Mouse (Mus musculus) hindlimb bud, embryonic 11.5 days (tissue): ENCODE data around the gene Myadml2.

ENCODE experiments used
- DNase-seq: peaks from one replicate; pipeline ENCODE4 v3.0.0-alpha.2; 2012; ENCODE audit warnings: low read depth, low spot score; ENCODE audit errors: extremely low spot score

The Myadml2 gene

DNA sequence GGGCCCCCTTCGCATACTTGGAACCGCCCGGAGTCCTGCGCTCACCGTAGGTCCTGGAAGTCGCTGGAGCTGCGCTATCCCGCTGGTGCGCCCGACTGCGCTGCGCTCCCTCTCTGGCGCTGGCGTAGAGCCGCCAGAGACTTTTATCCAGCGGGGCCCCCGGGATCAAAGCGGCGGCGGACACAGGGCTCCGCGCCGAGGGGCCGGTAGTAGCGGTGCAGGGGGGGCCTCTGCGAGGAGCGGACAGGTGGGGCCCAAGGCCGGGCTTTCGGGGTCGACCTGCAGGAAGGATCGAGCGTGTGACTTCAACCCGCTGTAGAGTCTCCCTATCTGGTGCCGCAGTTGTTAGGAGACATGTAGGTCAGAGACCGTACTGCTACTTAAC, 13.1 kb upstream of the Myadml2 start, which contains the start of gene Notum:
Gene Notum (minus strand): TSS at position 100 of the 385 bp plus-strand sequence.
- no peak for DNase-seq

DNA sequence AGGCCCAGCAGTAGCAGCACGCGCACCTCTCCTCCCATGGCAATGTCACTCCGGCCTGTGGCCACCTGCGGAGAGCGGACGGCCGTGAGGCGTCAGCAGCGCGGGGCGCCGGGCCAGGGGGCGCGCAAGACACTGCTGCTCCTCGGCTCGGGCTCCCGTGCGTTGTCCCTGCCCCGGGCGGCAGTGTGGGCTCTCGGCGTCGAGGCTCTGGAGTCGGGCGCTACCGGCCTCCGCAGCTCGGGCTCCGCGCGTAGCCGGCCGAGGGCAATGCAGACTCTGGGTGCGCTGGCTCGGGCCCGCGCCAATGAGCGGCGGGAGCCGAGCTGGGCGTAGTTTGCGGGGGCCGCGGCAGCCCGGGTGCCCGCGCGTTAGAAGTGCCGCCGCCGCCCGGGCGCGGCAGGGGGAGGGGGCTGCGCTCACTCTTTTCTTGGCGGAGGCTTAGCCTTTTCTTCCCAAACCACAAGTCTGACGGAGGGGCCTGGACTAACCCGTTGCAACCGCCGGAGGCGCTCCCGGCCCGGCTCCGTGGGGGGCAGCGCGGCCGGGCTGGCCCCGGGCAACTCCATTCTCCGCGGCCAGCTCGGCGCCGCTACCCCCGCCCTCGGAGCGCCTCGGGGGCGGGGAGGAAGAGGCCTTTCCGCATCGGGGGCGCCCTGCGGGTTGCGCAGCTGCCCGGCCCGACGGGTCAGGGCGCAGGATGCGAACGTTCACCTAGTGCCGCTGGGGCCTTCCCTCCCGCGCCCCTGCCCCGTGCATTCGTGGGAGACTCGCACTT, 12.5 kb upstream of the Myadml2 start:
- no peak for DNase-seq

- DNase-seq: no peak
Observed at GRCm38 (mm10) chr11:120659509-120660300, 11.7 kb upstream of the Myadml2 start.

DNA sequence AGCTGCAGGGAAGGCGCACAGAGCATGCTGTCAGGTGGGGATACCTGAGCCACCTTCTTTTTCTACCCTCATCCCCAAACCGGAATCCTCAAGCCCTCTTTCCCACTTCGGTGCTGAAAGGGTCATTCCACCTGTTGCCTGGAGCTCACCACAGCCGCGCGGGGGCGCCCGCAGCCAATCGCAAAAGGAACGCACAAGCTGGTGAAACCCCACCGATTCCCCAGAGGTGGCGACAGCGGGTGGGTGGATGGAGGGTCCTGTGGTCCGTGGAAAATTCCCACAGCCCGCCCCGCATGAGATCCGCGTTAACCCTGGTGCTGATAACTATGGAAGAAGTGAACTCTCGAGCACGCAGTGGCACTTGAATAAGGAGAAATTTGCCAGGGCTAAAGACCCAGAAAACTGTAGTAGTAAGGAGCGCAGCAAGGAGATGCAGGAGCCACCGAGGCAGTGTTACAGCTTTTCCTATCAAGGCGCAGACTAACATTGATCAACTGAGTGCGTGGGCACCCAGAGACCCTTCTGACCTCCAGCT, 11.0 kb upstream of the Myadml2 start:
- DNase-seq: no peak

DNA sequence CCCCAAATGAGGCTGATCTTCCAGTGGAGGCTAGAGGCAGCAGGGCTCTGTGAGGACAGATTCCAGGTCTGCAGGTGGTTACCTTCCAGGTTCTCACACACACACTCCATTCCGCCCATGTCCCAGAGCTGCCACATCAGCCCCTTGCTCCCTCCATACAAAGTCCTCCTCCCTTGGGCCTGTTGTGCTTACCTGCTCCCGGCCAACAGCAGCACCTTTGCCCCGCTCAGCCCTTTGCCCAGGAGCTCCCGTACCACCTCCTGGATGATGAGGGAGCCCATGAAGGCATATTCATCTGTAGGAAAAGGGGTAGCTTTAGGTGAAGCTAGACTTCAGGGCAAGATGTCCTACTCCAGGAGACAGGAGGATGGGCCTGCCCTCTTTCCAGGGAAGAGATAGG, 9.3 kb upstream of the Myadml2 start:
- no peak for DNase-seq

GRCm38 (mm10) chr11:120654741-120655140, 6.8 kb upstream of the Myadml2 start:
- DNase-seq: no peak

DNA sequence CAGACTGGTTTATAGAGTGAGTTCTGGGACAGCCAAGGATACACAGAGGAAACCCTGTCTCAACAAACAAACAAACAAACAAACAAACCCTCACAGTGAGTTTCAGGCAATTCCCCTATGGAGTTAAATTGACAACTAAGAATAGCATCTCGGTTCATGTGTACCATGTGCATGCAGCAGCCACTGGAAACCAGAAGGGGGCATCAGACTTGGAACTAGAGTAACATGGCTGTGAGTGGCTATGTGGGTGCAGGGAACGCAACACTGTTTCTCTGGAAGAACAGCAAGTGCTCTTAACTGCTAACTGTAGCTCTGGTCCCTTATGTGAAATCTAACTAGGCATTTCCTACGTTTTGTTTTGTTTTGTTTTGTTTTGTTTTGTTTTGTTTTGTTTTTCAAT, 3.9 kb upstream of the Myadml2 start:
- no peak for DNase-seq

- DNase-seq: no peak
Observed at GRCm38 (mm10) chr11:120647047-120647830, 719 bp downstream of the Myadml2 start.

DNA sequence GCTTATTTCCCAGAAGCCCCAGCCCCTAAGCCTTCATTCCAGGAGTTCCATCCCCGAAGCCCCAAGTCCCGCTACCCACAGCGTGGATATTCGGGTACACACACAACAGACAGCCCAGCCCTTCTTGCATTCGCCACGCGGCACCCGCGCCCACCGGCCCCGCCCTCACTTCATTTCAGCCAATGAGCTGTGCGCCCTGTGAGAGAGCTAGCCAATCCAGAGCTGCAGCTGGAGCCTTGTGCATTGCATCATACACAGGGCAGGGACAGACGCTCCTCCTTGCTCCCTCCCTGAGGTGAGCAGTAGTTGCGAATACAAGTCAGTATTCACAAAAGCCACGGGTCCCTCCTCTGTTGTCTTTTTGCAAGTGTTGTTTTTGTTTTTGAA, 4.4 kb downstream of the Myadml2 start, which contains the start of gene Pycr1:
Gene Pycr1 (minus strand): TSS at position 169 of the 387 bp plus-strand sequence.
- peak; percentile 79 for DNase-seq

GRCm38 (mm10) chr11:120642939-120643600, 4.9 kb downstream of the Myadml2 start:
- DNase-seq: no peak

DNA sequence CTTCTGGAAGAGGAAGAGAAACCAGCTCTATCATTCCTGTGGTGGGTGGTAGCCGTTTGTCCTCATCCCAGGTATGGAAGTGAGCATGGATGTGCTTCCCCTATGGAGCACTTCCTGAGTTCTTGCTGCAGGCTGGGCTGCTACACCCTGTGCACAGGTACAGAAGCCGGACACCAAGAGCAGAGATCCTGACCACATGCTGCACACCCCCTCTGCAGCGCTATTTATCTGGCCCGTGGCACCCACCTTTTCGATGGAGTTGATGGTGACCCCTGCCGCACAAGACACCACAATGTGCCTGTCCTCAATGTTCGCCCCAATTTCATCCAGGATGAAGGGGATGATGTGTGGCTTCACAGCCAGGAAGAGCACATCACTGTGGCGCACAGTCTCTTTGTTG, 6.1 kb downstream of the Myadml2 start:
- DNase-seq: no peak

DNA sequence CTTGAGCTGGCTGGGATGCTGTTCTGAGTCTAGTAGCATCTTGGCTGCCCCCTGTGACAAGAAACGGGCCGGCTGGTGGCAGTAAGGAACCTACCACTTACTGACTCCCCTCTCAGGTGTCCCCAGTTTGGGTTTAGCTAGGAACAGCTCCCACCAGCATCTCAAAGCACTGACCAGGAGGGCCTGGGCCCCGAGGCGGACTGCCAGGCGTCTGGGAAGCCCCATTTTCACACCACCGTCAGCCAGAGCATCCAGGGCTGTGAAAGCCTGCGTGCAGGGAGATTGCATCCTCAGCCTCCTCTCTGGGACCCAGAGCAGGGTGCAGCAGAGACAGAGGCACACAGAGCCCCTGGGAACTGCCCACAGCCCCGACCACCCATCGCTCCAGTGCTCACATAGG, 6.7 kb downstream of the Myadml2 start:
- no peak for DNase-seq

DNA sequence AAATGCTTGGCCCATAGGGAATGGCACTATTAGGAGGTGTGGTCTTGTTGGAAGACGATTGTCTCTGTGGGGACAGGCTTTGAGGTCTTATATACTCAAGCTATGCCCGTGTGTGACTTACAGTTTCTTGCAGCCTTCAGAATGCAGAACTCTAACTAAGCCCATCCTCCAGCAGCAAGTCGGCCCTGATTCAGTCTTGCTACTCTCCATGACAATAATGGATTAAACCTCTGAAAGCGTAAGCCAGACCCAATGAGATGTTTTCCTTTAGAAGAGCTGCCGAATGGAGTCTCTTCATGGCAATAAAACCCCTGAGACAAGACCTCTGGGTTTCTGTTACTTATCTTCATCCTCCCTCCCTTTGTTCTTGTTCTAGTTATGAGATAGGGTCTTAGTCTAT, 13.1 kb downstream of the Myadml2 start:
- DNase-seq: no peak

DNA sequence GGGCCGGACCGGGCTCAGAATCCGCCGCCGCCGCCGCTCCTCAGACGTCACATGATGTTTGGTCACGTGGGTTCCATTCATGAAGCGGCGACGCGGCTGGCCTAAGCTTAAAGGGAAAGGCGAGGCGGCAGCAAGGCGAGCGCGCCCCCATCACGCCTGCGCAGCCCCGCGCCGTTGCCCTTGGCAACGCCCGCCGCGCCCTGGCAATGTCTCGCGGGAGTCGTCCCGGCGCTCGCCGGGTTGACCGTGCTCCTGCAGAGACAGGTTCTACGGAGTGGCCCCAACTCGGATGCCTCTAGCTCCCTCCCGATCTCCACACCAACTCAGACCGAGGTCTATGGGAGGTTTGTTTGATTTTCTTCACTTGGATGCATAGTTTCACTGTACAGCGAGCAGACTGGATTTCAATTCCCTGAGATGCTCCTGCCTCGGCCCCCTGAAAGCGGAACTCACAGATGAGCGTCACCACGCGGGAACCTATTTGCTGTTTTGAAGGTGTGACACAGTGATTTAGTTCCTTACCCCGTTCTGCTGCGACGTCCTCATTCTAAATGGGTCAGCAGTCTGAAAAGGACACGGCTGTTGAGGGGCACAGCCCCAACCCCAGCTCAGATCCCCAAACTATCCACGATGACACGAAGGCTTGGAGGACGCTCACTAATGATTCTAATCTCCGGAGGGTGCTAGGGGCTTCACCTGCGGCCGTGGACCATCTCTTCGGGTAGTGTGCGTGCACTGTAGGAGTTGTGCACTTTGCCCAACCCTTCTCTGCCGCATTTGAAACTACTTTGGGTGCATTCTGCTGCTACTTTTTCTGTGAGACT, 14.2 kb downstream of the Myadml2 start, which contains the start of gene Mafg:
Gene Mafg (minus strand): TSS at position 81 of the 824 bp plus-strand sequence.
- peak; percentile 75 for DNase-seq

DNA sequence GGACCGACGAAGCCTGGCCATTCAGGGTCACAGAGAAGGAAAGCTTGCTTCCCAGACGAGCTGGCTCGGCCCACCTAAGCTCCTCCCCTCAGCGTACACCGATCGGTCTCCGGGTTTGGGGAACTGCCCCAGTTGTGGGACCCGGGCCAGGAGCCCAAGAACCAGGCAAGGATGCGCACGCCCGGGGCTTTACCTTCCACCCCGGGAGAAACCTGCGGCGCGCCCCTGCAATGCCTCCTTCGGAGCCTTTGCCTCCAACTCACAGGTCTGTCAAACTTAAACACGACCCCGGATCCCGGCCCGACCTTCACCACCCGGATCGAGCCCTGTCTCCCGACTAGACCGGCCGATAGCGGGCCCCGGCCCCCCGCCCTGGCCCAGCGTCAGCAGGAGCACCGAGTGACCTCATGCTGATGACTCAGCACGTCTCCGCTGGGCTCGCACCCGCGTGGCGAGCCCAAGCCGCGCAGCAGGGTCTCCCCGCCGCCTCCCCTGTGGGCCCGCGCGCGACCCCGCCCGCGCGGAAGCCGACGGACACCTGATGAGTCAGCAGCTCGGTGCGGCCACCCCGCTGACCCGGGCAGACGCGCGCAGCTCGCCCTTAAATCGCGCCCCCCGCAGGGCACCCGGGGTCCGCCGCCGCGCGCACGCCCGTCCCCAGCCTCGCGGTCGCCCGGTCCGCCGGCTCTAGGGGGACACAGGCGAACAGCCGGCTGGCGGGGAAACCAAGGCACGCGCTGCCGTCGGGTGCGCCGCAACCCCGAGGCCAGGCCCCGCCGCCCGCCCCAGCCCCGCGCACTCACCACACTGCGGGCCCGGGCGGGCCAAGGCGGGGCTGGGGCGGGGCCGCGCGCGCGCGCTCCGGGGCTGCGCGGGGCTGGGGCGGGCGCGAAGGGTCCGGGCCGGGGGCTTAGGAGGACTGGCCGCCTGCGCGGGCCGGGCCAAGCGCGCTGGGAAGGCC, 15.1 kb downstream of the Myadml2 start:
- DNase-seq: no peak

DNA sequence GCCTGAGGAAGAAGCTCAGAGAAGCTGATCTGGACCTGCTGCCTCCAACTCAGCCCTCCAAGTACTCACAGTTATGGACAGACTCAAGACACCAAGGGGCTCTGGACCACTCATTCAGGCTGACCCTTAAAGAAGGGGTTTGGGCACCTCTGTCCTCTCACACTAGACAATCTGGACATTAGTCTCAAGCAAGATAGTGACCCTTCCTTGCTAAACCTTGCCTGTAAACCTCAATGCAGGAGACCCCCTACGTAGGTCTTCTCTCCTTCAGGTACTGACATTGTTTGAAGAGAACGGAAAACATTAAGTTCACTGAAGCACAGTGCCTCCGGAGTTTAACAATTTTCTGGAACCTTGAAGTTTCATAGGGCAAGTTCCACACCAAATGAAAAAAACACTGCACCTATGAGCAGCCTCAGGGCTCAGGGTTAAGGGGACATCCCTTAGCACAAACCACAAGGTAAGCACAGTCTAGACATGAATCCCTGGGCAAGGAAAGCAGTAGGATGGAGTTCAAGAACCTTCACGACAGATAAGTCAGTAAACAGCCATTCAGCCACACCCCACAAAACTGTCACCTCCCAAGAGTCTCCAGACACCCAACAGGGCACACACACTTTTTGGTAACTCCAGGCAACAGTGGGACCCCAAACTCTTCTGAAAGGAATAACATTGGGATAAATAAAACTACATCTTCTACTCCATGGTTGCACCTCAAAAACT, 16.1 kb downstream of the Myadml2 start:
- DNase-seq: no peak

DNA sequence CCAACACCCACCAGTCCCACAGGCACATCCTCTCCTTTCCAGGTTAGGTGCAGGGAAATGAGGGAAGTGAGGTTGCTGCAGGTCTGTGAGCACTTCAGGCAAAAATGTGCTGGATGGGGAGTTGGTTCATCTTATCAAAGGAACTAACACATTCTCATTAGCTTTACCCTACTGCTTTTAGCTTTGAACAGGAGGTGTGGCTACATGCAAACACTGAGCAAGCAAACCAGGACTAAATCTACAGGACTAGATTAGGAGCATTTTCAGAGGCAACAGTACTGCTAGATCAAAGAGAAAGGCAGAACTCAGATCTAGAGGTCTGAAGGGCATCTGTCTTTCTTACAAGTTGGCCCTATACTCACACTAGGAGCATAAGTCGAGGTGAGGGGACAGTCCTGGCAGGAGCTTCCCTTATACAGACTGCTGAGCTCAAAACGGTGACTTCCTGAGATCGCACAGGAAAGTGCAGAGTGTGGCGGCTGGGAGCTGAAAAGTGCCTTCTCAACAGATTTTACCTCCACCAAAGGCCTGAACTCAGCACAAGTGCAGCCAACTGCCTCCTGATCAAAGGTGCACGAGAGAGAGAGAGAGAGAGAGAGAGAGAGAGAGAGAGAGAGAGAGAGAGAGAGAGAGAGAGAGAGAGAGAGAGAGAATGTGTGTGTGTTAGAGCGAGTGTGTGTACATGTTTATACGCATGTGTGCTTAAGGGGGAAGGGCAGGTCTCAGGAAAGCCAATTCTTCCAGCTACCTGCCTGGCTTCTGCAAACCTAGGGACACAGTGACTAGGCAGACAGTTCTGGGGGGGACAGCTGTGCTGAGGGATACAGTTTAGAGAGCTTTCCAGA, 16.9 kb downstream of the Myadml2 start:
- DNase-seq: no peak
